Mouse (Mus musculus) heart, adult 2 months (tissue): Measurements from ENCODE around the gene Rrp15.

Experiments
- CTCF ChIP-seq: fragments of 200-600 bp; IDR thresholded peaks from 2 replicates; pipeline ENCODE4 v1.8.1; 2022; ENCODE audit warnings: antibody characterized with exemption, mild to moderate bottlenecking, moderate library complexity
- EP300 ChIP-seq: fragments of 200-500 bp; IDR thresholded peaks from 2 replicates; pipeline ENCODE4 v1.6.1; 2011; ENCODE audit warnings: low read depth, low read length, control low read depth; ENCODE audit not compliant: insufficient read depth
- POLR2A ChIP-seq: fragments of 200-500 bp; IDR thresholded peaks from 2 replicates; pipeline ENCODE4 v1.6.1; 2011; ENCODE audit warnings: mild to moderate bottlenecking, low read depth, low read length, control low read depth; ENCODE audit not compliant: insufficient read depth

GRCm38 (mm10) chr1:186677614-186678013 lies 71.5 kb downstream of the Rrp15 start:
- TF ChIP-seq EP300 (no peak), CTCF (no peak), POLR2A (no peak)
